Mouse (Mus musculus): Measurements from ENCODE around the gene Shox2.

The Shox2 gene

DNA sequence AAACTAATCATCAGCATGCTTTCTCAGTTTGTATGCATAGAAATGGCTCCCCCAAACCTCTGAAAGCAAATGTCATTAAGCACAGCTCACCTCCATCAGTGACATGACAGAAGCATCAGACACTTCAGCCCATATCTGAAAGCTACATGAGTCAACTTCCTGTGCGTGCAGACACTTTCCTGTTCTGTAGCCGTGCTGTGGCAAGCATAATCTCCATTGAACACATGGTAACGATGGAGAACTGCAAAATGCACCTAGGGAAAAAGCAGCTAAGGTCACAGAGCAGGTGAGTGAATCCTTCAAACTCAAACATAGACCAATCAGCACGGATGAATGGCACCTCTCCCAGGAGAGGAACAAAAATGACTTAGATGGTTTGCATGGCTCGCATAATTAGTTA is 21.6 kb downstream of the Shox2 start:
- no peak for DNase-seq (ENCODE audit: low spot score)

DNA sequence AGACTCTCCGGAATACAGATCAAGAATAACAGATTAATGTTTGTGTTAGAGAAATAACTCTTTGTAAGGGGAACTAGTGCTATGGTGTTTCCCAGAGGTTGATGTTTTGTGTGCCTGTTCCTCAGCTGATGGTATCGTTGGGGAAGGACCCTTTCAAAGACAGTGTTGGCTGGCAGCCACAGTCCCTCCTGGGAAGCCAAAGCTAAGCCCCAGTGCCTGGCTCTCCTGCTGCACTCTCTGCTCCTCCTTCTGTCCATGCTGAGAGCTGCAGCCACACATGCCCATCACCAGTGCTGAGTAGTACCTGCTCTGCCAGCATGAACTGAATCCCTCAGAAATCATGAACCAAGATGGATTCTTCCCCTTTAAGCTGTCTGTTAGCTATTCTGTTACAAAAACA is 26.4 kb downstream of the Shox2 start:
- DNase-seq (ENCODE audit: low spot score): no peak

DNA sequence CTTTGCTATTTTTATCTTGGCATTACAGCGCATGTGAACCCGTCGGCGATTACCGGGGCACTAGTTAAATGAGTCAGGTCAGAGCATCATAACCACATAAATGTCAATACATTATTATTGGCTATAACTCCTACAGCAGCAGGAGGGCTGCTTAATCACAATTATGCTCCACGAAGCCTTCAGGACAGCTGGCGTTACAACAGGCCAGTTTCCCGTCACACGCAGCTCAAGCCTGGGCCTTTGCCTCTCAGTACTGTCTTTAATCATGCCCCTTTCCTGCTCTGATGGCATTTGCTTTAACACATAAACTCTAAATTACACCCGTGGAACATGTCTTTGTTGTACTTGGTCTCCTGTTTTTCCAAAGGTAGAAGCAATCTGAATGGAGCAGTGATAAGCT is 41.9 kb downstream of the Shox2 start:
- no peak for DNase-seq (ENCODE audit: low spot score)

DNA sequence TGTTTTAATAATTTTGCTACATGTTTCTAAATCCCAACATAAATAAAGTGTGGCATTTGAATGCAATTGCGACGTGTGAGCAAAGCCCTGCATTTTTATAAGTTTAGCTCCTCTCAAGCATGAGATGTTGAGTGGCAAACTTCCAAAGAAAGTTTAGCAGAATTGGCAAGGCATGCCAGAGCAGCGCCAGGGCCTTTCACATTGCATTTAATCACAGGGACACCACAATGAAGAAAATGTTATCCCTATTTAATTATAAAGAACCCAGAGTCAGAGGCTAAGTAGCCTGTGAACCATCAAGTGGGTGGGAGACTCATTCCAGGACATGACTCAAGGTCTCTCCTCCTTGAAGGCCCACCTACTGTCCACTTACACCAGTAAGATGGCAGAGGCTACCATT is 59.1 kb downstream of the Shox2 start:
- DNase-seq (ENCODE audit: low spot score): no peak

All from urinary bladder, postnatal 14 days (tissue).